Mouse (Mus musculus) heart, postnatal 0 days (tissue): ENCODE data around the gene Pbx4. TPM values are rescaled to one million over a fixed set of nuclear protein-coding genes. Genes with fewer than 3 reads are reported as not detected.
A peak's percentile ranks its signal among the peaks of the same experiment; 100 is the strongest.

Source experiments
- ATAC-seq: fragments of 200-750 bp; cut with Nextera tagmentation; 2 replicates; pipeline ENCODE4 v1.8.0; 2017; ENCODE audit warnings: low read depth, moderate number of reproducible peaks, moderate library complexity; ENCODE audit not compliant: insufficient read depth
- DNase-seq: peaks from one replicate; pipeline ENCODE4 v3.0.0-alpha.2; 2016; ENCODE audit warnings: low spot score
- H3K27ac ChIP-seq: fragments of 300-500 bp; sonication (generic); 2 replicates; pipeline ENCODE4 v1.5.1; 2014; ENCODE audit warnings: low read depth, mild to moderate bottlenecking
- H3K27me3 ChIP-seq: fragments of 300-500 bp; sonication (generic); 2 replicates; pipeline ENCODE4 v1.6.1; 2014; ENCODE audit warnings: low read length, mixed read lengths; ENCODE audit not compliant: control insufficient read depth, insufficient read depth
- H3K36me3 ChIP-seq: fragments of 300-500 bp; sonication (generic); replicated peaks from 2 replicates; pipeline ENCODE4 v1.6.1; 2014; ENCODE audit warnings: low read length, mixed read lengths; ENCODE audit not compliant: control insufficient read depth, insufficient read depth
- H3K4me1 ChIP-seq: fragments of 300-500 bp; sonication (generic); 2 replicates; pipeline ENCODE4 v1.6.1; 2014; ENCODE audit warnings: antibody characterized with exemption; ENCODE audit not compliant: control insufficient read depth, insufficient read depth
- H3K4me2 ChIP-seq: fragments of 300-500 bp; sonication (generic); 2 replicates; pipeline ENCODE4 v1.6.1; 2014; ENCODE audit warnings: low read depth, mild to moderate bottlenecking, low read length, moderate library complexity
- H3K4me3 ChIP-seq: fragments of 300-500 bp; sonication (generic); 2 replicates; pipeline ENCODE4 v1.5.1; 2014; ENCODE audit warnings: low read depth, low read length
- H3K9ac ChIP-seq: fragments of 300-500 bp; sonication (generic); replicated peaks from 2 replicates; pipeline ENCODE4 v1.6.1; 2014; ENCODE audit warnings: low read depth, low read length, mixed read lengths
- H3K9me3 ChIP-seq: fragments of 300-500 bp; sonication (generic); replicated peaks from 2 replicates; pipeline ENCODE4 v1.6.1; 2016; ENCODE audit warnings: low read length; ENCODE audit not compliant: control insufficient read depth
- CTCF ChIP-seq: IDR thresholded peaks from 2 replicates; pipeline ENCODE4 v1.5.1; 2016; ENCODE audit warnings: antibody characterized with exemption, control low read depth, low read depth
- EP300 ChIP-seq: IDR thresholded peaks from 2 replicates; pipeline ENCODE4 v1.6.1; 2016; ENCODE audit warnings: antibody characterized with exemption, low read depth
- WGBS: fragments of 180-500 bp; shearing (Covaris S2); extraction: QIAGEN DNeasy Blood & Tissue Kit; methylation state at CpG from one replicate; pipeline ENCODE4 v1.1.7; 2014; 5-methylcytosine and 5-hydroxymethylcytosine counted together
- polyA plus RNA-seq: library from polyadenylated mRNA; unstranded; fragments of >200 nt; fragmentation: Nextera tagmentation; extraction: Ambion mirVana; gene quantifications from 2 replicates; pipeline ENCODE4 v1.2.1, GENCODE M21; 2015
- total RNA-seq: library from RNA; depleted of rRNA; stranded (reverse); fragments of >200 nt; gene quantifications from 2 replicates; pipeline ENCODE4 v1.2.3, GENCODE M21; 2014; ENCODE audit warnings: low replicate concordance

The Pbx4 gene
- total and polyA plus RNA-seq, 2 experiments from 2014 or later, result 1.9 TPM; not detected in 1

GRCm38 (mm10) chr8:69863387-69864020 lies 31.2 kb downstream of the Pbx4 start:
- no peaks in the 10 kb centered on the region for H3K9me3 ChIP-seq
- H3K27me3 ChIP-seq, result no peaks in the 10 kb centered on the region
- no peak for ATAC-seq
- H3K4me1 ChIP-seq, result no peaks in the 10 kb centered on the region
- no peak overlapping the region for H3K4me2 ChIP-seq
- H3K27ac ChIP-seq, result no peak overlapping the region
- no peak for TF ChIP-seq EP300
- no peak for TF ChIP-seq CTCF
- H3K9ac ChIP-seq, result no peak overlapping the region
- 57% methylated on average over 5 of the region's 5 CpGs for WGBS
- H3K4me3 ChIP-seq, result no peak overlapping the region
- no peaks in the 10 kb centered on the region for H3K36me3 ChIP-seq
- DNase-seq, result no peak

GRCm38 (mm10) chr8:69864180-69864579 lies 31.9 kb downstream of the Pbx4 start:
- no peak overlapping the region for H3K4me3 ChIP-seq
- DNase-seq, result no peak
- H3K36me3 ChIP-seq, result no peaks in the 10 kb centered on the region
- H3K27ac ChIP-seq, result no peak overlapping the region
- H3K4me1 ChIP-seq, result no peaks in the 10 kb centered on the region
- TF ChIP-seq CTCF (no peak), EP300 (no peak)
- ATAC-seq, result no peak
- H3K4me2 ChIP-seq, result no peak overlapping the region
- H3K27me3 ChIP-seq, result no peaks in the 10 kb centered on the region
- WGBS, result 60% methylated on average over 5 of the region's 5 CpGs
- no peak overlapping the region for H3K9ac ChIP-seq
- H3K9me3 ChIP-seq, result no peaks in the 10 kb centered on the region

- H3K9me3 ChIP-seq, result no peaks in the 10 kb centered on the region
- ATAC-seq (peak; percentile 66; the same call in 1 of the 2 replicates), DNase-seq (no peak)
- TF ChIP-seq EP300 (no peak), CTCF (no peak)
- no peak overlapping the region for H3K27ac ChIP-seq
- no peaks in the 10 kb centered on the region for H3K27me3 ChIP-seq
- no peak overlapping the region for H3K4me2 ChIP-seq
- no peak overlapping the region for H3K9ac ChIP-seq
- H3K36me3 ChIP-seq, result no peaks in the 10 kb centered on the region
- H3K4me3 ChIP-seq, result no peak overlapping the region
- WGBS, result 72% methylated on average over 5 of the region's 5 CpGs
- no peaks in the 10 kb centered on the region for H3K4me1 ChIP-seq
These were observed 35.5 kb downstream of the Pbx4 start for GRCm38 (mm10) chr8:69867696-69868326.

GRCm38 (mm10) chr8:69870003-69870765 lies 37.9 kb downstream of the Pbx4 start:
- no peak overlapping the region for H3K4me3 ChIP-seq
- TF ChIP-seq EP300 (no peak), CTCF (no peak)
- ATAC-seq (no peak), DNase-seq (no peak)
- no peaks in the 10 kb centered on the region for H3K9me3 ChIP-seq
- no peak overlapping the region for H3K9ac ChIP-seq
- H3K27ac ChIP-seq, result no peak overlapping the region
- H3K4me2 ChIP-seq, result no peak overlapping the region
- no peaks in the 10 kb centered on the region for H3K27me3 ChIP-seq
- no peaks in the 10 kb centered on the region for H3K4me1 ChIP-seq
- no peaks in the 10 kb centered on the region for H3K36me3 ChIP-seq
- WGBS, result 79% methylated on average over 11 of the region's 11 CpGs

- Histone ChIP-seq H3K4me3 (no peak overlapping the region), H3K9me3 (no peaks in the 10 kb centered on the region), H3K9ac (no peak overlapping the region), H3K4me1 (no peaks in the 10 kb centered on the region), H3K27me3 (no peaks in the 10 kb centered on the region), H3K36me3 (no peaks in the 10 kb centered on the region), H3K27ac (no peak overlapping the region), H3K4me2 (no peak overlapping the region)
- 77% methylated on average over 6 of the region's 6 CpGs for WGBS
- no peak for ATAC-seq
- no peak for DNase-seq
- TF ChIP-seq CTCF, result no peak
- no peak for TF ChIP-seq EP300
These were observed 38.6 kb downstream of the Pbx4 start for GRCm38 (mm10) chr8:69870907-69871306.
